Mouse (Mus musculus) embryo, embryonic 9.5 days (tissue): ENCODE measurements around the gene Mtnr1a.
"Not testable (repeated sequence)": the region's sequence is repeated elsewhere in the genome, so short reads cannot be mapped to it uniquely, and the experiment has no call there.

Experiments used
- DNase-seq: peaks from one replicate; pipeline ENCODE4 v3.0.0-alpha.2; 2017; ENCODE audit errors: extremely low spot score

Gene Mtnr1a

DNA sequence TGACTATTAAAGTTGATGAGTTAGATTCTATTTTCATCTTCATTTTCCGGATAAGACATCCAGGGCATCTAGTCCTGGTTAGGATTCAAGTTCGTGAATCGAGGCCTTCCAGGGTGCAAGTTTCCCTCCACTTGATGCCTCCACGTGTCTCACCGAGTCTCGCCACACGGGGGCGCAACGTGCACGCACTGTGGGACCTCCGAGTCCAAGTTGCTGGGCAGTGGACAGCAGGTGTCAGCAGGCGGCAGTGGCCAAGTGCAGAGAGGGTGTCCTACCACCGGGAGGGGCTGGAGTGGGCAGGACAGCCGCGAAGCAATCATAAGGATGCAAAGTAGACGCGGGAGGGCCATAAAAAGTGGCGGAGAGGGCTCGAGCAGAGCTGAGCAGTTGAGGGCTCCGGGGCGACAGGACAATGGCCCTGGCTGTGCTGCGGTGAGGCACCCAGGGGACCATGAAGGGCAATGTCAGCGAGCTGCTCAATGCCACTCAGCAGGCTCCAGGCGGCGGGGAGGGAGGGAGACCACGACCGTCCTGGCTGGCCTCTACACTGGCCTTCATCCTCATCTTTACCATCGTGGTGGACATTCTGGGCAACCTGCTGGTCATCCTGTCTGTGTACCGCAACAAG is at the start of gene Mtnr1a:
TSS of gene Mtnr1a (plus strand) at position 379 of the 628 bp plus-strand sequence.
- peak; percentile 90 for DNase-seq

- no peak for DNase-seq
These were observed 49.7 kb upstream of the Mtnr1a start for GRCm38 (mm10) chr8:45019241-45019640.

DNA sequence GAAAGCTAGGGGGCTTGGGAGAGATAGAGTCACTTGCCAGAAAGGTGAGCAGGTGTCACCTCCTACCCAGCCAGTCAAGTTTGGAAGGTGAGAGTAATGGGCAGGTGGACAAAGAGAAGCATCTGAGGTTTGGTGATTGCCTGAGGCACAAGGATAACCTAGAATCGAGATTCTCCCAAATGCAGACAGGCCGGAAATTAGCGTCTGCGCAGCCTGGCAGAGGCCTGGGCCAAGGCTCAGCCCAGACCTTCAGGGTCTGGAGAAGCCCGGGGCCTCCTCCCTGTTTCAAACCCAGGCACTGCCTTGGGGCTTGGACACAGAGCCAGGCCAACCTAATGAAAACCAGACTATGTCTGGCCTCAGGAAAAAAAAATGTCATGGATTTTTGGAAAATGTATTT is 47.8 kb upstream of the Mtnr1a start:
- DNase-seq: no peak

GRCm38 (mm10) chr8:45021911-45022665 is 46.8 kb upstream of the Mtnr1a start:
- DNase-seq: no peak

DNA sequence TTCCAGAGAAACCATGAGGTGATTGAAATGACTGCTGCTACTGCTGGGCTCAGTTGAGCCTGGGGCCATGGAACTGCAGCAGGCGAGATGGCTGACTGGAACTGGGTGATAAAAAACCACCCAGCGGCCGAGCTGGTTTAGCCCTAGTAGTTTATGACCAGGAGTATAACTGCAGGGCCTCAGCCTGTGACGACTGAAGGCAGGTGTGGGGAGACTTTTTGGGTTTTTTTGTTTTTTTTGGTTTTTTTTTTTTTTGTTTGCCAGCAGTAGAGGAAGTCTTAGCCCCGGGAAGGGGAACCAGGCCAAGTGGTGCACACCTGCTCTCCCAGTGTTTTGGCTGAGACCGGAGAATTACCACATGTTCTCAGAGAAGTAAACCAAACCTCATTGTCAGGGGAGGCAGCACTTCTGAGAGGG is 40.8 kb upstream of the Mtnr1a start:
- no peak for DNase-seq

DNA sequence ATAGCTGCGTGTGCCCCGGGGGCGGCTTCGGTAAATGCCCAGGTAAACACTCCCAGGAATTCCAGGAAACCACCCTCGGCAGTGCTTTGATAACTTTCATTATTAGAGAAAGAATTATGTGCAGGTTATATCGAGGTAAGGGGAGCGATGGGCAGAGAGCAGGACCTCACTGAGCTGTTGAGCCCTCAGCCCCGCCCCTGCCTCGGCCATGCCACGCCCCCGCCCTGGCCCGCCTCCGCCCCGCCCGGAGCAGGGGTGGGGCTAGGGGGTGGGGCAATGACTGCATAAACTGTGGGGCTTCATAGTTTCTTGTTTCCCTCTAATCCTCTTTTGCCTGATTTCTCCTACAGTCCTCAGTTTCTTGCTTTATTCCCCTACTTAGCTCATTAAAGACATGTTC is 30.6 kb upstream of the Mtnr1a start:
- DNase-seq: no peak

DNA sequence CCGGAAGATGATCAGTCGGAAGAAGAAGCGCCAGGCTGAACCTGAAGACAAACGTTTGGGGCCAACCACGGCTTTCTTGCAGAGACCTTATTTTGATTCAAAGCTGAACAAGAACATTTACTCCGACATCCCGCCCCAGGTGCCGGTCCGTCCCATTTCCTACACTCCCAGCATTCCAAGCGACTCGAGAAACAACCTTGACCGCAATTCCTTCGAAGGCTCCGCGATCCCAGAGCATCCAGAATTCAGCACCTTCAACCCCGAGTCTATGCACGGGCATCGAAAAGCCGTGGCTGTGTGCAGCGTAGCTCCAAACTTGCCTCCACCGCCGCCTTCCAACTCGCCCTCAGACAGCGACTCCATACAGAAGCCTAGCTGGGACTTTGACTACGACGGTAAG is 24.8 kb upstream of the Mtnr1a start:
- DNase-seq: no peak

- no peak for DNase-seq
These were observed 18.5 kb upstream of the Mtnr1a start for GRCm38 (mm10) chr8:45050451-45050850.

GRCm38 (mm10) chr8:45051236-45051635 is 17.7 kb upstream of the Mtnr1a start:
- DNase-seq: no peak

DNA sequence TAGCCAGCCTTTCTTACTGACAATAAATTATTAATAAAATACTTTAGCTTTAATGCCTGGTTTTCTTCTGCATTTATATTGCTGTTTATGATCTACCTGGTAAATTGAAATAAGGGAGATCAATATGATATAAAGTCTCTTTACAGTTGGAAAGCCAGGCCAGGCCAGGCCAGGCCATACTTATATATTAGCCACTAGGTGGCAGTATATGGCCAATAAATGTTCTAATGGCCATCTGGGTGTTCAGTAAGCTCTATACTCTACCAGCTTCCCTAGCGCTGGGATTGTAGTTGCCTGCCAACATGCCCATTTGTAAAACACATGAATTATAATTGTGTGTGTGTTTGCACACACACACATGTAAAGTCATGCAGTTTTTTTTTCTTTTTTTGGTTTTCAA is 16.7 kb upstream of the Mtnr1a start:
- DNase-seq: no peak

DNA sequence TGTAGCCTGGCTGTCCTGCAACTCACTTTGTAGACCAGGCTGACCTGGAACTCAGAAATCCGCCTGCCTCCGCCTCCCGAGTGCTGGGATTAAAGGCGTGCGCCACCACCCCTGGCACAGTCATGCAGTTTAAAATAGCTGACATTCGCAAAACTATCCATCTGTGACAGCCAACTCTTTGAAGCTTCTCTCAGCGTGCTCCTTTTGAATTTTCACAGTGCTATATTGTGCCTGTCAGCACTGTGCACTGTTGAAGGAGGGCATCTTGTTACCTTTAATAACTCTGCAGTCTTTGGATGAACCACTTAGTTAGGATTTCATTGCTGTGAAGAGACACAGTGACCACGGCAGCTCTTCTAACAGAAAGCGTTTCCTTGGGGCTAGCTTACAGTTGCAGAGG is 16.3 kb upstream of the Mtnr1a start:
- no peak for DNase-seq

GRCm38 (mm10) chr8:45055500-45055899 is 13.4 kb upstream of the Mtnr1a start:
- no peak for DNase-seq

- no peak for DNase-seq
These were observed 12.1 kb upstream of the Mtnr1a start for GRCm38 (mm10) chr8:45056810-45057209.

- DNase-seq: no peak
These were observed 8.9 kb upstream of the Mtnr1a start for GRCm38 (mm10) chr8:45060083-45060482.

GRCm38 (mm10) chr8:45062311-45062710 is 6.6 kb upstream of the Mtnr1a start:
- no peak for DNase-seq

GRCm38 (mm10) chr8:45062982-45063924 is 5.7 kb upstream of the Mtnr1a start:
- peak; percentile 27 for DNase-seq

GRCm38 (mm10) chr8:45064197-45064869 is 4.6 kb upstream of the Mtnr1a start:
- peak; percentile 49 for DNase-seq

DNA sequence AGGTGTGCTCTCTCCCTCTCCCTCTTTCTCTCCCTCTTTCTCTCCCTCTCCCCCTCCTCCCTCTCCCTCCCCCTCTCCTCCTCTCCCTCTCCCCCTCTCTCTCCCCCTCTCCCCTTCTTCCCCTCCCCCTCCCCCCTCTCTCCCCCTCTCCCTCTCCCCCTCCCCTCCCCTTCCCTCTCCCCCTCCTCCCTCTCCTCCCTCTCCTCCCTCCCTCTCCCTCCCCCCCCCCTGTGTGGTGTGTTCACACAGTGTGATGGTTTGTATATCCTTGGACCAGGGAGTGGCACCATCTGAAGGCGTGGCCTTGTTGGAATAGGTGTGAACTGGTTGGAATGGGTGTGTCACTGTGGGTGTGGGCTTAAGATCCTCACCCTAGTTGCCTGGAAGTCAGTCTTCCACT is 3.5 kb upstream of the Mtnr1a start:
- DNase-seq: not testable (repeated sequence)

DNA sequence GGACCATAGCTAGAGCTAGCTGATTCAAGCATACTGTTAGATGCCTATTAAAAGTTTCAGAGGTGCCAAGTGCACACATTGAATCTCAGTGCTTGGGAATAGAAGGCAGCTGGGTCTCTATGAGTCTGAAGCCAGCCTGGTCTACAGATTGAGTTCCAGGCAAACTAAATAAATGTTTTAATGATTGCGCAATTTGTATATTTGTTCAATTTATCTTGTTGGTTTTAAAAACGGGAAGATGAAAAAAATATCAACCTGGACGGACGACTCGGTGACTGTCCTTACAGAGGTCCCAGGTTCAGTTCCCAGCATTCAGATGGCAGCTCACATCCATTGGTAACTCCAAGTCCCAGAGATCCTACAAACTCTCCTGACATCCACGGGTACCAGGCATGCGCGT is 2.0 kb downstream of the Mtnr1a start:
- no peak for DNase-seq

GRCm38 (mm10) chr8:45080850-45081249 is 11.9 kb downstream of the Mtnr1a start:
- no peak for DNase-seq

- no peak for DNase-seq
These were observed 24.7 kb downstream of the Mtnr1a start for GRCm38 (mm10) chr8:45093599-45093998.
